Mouse (Mus musculus) retina, adult 2 months (tissue): ENCODE data around the gene Neurog2.

Experiments used
- DNase-seq: peaks from one replicate; pipeline ENCODE4 v3.0.0-alpha.2; 2012; ENCODE audit warnings: low read depth, low spot score

The Neurog2 gene

GRCm38 (mm10) chr3:127633080-127634032 lies at the start of gene Neurog2:
TSS of gene Neurog2 (plus strand) at chr3:127633135.
- DNase-seq = no peak

- no peak for DNase-seq
Measured at GRCm38 (mm10) chr3:127597136-127597535, 35.8 kb upstream of the Neurog2 start.

GRCm38 (mm10) chr3:127608109-127608508 lies 24.8 kb upstream of the Neurog2 start:
- no peak for DNase-seq

- DNase-seq = no peak
Measured at GRCm38 (mm10) chr3:127625296-127625695, 7.6 kb upstream of the Neurog2 start.

GRCm38 (mm10) chr3:127625701-127626399 lies 7.1 kb upstream of the Neurog2 start:
- no peak for DNase-seq

- DNase-seq = no peak
Measured at GRCm38 (mm10) chr3:127626524-127626923, 6.4 kb upstream of the Neurog2 start.

GRCm38 (mm10) chr3:127627151-127627955 lies 5.6 kb upstream of the Neurog2 start:
- no peak for DNase-seq

- no peak for DNase-seq
Measured at GRCm38 (mm10) chr3:127627956-127628310, 5.0 kb upstream of the Neurog2 start.

GRCm38 (mm10) chr3:127628311-127629184 lies 4.4 kb upstream of the Neurog2 start:
- DNase-seq = no peak

GRCm38 (mm10) chr3:127630190-127630589 lies 2.7 kb upstream of the Neurog2 start:
- no peak for DNase-seq

GRCm38 (mm10) chr3:127630735-127631372 lies 2.1 kb upstream of the Neurog2 start:
- no peak for DNase-seq

GRCm38 (mm10) chr3:127631582-127631981 lies 1.4 kb upstream of the Neurog2 start:
- no peak for DNase-seq

GRCm38 (mm10) chr3:127632531-127632930 lies 404 bp upstream of the Neurog2 start:
- no peak for DNase-seq

GRCm38 (mm10) chr3:127634101-127634983 lies 1.4 kb downstream of the Neurog2 start:
- no peak for DNase-seq

GRCm38 (mm10) chr3:127634984-127635349 lies 2.0 kb downstream of the Neurog2 start:
- no peak for DNase-seq

- no peak for DNase-seq
Measured at GRCm38 (mm10) chr3:127639875-127640761, 7.2 kb downstream of the Neurog2 start.

GRCm38 (mm10) chr3:127640762-127641700 lies 8.1 kb downstream of the Neurog2 start:
- DNase-seq = no peak
